Mouse (Mus musculus): ENCODE results near the gene Agmat.

Agmat gene

GRCm38 (mm10) chr4:141746578-141747346, at the start of gene Agmat:
TSS of gene Agmat (plus strand) at chr4:141746672.
- in situ Hi-C loops (cut with MboI, MseI) = no loop called here

- in situ Hi-C loops (cut with MboI, MseI) = no loop called here
Measured at GRCm38 (mm10) chr4:141704625-141705024, 41.8 kb upstream of the Agmat start.

DNA sequence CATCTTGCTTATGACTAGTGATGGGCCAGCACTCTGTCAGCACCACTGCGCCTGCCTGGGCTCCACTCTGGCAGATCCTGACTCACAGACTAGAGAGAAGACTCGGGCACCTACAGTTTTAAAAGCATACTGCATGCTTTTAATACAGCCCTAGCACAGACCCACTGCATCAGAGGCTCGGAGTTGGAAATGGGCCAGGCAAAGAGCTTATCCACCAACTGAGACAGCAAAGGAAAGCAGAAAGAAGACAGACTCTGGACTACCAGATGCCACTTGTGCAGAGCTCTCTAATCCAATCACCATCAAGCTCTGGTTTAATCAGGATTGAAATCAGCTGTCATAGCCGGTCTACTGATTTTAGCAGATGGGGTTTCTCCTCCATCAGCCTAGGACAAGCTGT, 41.1 kb upstream of the Agmat start:
- in situ Hi-C loops (cut with MboI, MseI) = no loop called here

DNA sequence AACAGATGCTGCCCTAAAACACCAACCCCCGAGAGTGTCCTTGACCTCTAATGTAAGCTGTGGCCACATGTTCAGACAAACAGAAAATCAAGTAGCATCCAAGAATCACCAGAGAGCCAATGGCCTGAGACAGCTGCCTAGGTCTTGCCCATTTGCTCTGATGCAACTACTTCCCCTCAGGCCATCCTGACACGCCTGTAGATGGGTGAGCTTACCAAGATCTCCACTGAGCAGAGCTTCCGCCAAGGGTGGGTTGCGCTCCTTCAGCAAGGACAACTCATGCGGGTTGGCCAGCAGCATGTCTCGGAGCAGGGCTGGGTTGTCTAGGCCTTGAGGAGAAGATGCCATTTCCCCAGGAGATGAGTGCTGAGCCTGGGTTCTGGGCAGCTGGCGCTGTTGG, 38.5 kb upstream of the Agmat start:
- in situ Hi-C loops (cut with MboI, MseI) = no loop called here

DNA sequence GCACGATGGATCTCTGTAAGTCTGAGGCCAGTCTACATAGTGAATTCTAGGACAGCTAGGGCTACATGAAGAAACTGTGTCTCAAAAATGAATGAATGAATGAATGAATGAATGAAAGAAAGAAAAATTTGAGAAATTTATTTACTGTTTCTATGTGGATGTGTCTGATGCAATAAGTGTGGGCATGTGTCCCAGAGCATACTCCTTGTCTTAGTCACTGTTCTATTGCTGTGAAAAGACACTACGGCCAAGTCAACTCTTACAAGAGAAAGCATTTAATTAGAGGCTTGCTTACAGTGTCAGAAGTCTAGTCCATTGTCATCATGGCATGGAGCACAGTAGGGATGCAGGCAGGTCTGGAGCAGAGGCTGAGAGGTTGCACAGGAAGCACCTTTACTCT, 37.5 kb upstream of the Agmat start:
- in situ Hi-C loops (cut with MboI, MseI) = no loop called here

GRCm38 (mm10) chr4:141711250-141711649, 35.2 kb upstream of the Agmat start:
- in situ Hi-C loops (cut with MboI, MseI) = no loop called here

DNA sequence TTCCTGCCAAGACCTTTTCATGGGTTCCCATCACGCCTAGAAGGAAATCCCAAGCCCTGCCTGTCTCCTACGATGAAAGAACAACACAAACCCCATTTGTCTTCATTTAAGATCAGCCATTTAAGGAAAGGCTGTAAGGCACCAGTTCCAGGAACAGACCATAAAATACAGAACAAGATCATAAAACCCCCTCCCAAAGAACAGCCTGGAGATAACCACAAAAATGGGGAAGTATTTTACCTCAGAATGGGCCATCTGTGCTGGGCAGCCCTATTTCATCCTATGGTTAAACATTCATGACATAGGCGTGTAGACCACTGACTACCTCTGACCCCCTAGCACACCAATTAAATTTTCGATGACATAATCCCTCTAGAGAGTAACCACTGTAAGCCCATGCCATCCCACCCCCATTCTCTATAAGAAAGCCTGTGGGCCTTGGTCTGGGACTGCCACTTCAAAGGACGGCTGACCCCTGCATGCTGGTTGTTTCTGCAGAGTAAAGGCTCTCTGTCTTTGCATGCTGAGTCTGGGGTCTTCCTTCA, 32.8 kb upstream of the Agmat start:
- in situ Hi-C loops (cut with MboI, MseI) = no loop called here

DNA sequence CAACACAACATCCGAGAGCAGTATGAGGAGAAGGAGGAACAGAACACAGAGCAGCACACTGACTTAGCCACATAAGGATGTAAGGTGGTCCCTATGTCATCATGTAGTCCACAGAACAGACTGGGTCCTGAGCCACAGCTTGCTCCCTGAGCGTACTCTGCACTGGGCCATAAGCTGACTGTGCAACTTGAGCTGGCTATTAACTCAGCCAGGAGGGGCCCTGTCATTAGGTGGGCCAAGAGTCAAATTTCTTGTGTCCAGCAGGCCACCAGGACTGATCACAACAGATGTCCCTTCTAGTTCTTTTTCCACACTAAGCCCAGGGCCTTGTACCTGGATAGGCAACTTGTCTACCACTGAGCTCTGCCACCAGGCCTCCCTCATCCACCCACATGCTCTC, 31.4 kb upstream of the Agmat start:
- in situ Hi-C loops (cut with MboI, MseI) = no loop called here

DNA sequence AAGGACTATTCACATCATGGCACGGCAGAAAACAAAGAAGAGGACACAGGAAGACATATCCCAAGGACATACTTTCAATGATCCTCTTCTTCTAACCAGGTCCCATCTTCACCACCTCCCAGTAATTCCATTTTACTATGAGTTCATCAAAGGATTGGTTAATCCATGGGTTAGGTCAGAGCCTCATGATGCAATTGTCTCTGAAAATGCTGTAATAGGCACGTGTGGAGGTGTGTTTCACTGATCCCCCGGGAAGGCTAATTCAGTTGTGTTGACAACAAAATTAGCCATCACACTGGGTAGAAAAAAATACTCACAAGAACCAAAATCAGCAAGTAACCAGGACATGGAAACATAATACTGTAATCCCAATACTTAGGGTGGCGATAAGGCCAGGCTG, 28.8 kb upstream of the Agmat start:
- in situ Hi-C loops (cut with MboI, MseI) = no loop called here

- in situ Hi-C loops (cut with MboI, MseI) = no loop called here
Measured at GRCm38 (mm10) chr4:141719304-141719703, 27.2 kb upstream of the Agmat start.

GRCm38 (mm10) chr4:141720761-141721523, 25.5 kb upstream of the Agmat start:
- in situ Hi-C loops (cut with MboI, MseI) = no loop called here

- in situ Hi-C loops (cut with MboI, MseI) = no loop called here
Measured at GRCm38 (mm10) chr4:141721961-141722360, 24.5 kb upstream of the Agmat start.

DNA sequence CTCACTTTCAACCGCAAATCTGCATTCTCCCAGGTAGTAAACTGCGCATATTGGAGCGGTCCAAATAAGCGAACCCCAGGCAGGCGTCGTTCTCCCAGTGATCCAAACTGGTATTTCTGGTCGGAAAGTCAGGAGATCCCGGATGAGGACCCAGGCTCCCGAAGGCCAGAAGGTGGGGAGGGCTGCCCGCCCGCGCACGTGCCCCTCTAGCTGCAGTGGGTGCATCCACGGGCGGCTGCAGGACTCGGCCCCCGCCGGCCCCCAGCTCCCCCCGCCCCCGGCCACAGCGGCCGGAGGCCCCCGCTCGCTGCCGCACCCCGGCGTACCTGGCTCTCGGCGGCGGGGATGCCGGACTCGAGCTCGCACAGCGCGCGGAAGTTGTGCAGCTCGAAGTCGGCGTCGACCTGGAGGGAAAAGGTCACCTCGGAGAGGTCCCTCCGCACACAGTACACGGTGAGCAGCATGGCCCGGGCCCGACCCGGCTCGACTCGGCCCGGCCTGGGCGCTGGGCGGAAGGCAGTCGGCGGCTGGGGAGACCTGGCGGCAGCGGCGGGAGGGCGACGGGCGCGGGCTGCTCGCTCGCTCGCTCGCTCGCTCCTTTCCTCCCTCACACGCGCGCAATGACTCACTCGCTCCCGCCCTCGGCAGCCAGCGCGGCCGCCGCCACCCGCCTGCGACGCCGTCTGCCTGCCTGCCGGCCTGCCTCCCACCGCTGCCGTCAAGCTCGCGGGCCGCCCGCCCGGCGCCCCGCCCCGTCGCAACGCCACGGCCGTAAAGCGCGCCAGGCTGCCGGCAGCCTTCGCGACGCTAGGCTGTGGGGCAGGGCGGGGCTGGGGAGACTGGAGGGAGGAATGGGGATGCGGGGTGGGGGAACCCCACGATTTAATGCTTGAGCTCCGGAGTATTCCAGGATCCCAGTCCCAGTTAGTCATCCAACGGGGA, 23.5 kb upstream of the Agmat start, which contains the start of gene Ddi2:
Gene Ddi2, minus strand, starts transcription at position 689 of the 942 bp plus-strand sequence.
- in situ Hi-C loops (cut with MboI, MseI) = no loop called here

- in situ Hi-C loops (cut with MboI, MseI) = no loop called here
Measured at GRCm38 (mm10) chr4:141723673-141724068, 22.8 kb upstream of the Agmat start.

GRCm38 (mm10) chr4:141724594-141724993, 21.9 kb upstream of the Agmat start:
- in situ Hi-C loops (cut with MboI, MseI) = no loop called here

GRCm38 (mm10) chr4:141725277-141725676, 21.2 kb upstream of the Agmat start:
- in situ Hi-C loops (cut with MboI, MseI) = no loop called here

GRCm38 (mm10) chr4:141725738-141726137, 20.7 kb upstream of the Agmat start:
- in situ Hi-C loops (cut with MboI, MseI) = no loop called here

DNA sequence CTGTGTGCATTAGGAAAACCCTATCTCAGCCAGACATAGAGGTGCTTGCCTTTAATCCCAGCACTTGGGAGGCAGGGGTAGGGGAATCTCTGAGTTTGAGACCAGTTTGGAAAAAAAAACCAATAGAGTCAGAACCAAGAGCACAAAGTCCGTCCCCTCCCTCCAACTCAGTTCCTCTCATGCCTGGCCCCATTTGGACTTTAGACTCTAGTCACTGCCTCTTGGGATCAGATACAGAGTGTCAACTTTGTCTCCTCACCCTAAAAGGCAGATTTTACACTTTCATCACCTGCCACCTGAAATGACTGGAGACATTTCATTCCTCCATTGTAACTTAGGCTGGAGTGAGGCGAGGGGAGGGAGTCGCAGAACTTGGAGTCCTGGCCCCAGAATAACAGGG, 17.2 kb upstream of the Agmat start:
- in situ Hi-C loops (cut with MboI, MseI) = no loop called here

DNA sequence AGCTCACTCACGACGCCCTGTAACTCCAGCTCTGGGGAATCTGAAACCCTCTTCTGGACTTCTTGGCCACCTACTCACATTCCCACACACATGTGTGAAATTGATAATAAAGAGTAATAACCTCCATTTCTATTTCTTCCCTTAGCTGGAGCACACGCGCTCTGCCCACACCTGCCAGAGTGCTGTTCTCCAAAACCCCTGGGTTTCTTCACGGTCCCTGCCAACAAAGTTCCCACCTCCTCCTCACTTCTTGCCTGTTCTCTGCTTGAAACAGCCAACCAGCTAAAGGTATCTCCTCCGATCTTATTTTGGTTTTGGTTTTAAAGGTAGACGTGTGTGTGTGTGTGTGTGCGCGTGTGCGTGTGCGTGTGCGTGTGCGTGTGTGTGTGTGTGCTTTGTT, 16.1 kb upstream of the Agmat start:
- in situ Hi-C loops (cut with MboI, MseI) = no loop called here

DNA sequence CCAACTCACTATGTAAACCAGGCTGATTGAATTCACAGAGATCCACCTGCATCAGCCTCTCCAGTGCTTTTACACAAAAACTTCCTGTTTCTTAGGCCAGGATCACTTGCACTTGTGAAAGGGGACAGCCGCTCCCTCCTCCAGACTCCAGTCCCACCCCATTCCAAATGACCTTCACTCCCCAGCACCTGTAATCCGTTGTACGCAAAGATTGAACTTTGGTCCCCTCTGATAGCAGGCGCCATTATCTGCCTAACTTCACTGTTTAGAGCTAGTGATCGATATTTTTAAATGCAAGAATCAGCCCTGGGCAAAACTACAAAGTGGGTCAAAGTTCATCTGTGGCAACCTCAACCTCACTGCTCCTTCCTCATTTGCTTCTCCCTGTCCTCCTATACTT, 14.7 kb upstream of the Agmat start:
- in situ Hi-C loops (cut with MboI, MseI) = no loop called here

- in situ Hi-C loops (cut with MboI, MseI) = loop anchor here (5.0 kb wide), 1 partner anchor 48 kb away; no protein-coding TSS in a partner anchor
Measured at GRCm38 (mm10) chr4:141734446-141735205, 11.8 kb upstream of the Agmat start.
